Mouse (Mus musculus): ENCODE results near the gene Tmx2.
"Not testable (repeated sequence)": the region's sequence is repeated elsewhere in the genome, so short reads cannot be mapped to it uniquely, and the experiment has no call there.

DNA sequence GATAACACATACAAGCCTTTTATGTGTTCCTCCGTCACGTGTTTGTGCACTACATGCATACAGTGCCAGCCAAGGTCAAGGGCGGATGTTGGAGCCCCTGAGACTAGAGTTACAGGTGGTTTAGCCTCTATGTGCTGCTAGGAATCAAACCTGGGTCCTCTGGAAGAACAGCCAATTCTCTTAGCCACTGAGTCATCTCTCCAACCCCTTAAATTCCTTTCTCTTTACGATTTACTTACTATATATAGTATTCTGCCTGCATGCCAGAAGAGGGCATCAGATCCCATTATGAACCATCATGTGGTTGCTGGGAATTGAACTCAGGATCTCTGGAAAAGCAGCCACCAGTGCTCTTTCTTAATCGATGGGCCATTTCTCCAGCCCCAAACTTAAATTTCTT lies 7.4 kb downstream of the Tmx2 start:
- TF ChIP-seq FLI1 (IDR thresholded peaks at IDR 0.05; ENCODE audit: low read length); GATA1 (IDR thresholded peaks at IDR 0.05; ENCODE audit: borderline replicate concordance, low read length): not testable (repeated sequence)

Data from megakaryocyte, embryonic 14.5 days (primary cell).